Mouse (Mus musculus) right cerebral cortex, adult 18-20 months (tissue): ENCODE measurements around the gene 4930558C23Rik.
"Not testable (repeated sequence)": the region's sequence is repeated elsewhere in the genome, so short reads cannot be mapped to it uniquely, and the experiment has no call there.

Experiments used
- DNase-seq: peaks from one replicate; pipeline ENCODE4 v3.0.0; 2022; ENCODE audit warnings: mixed read lengths

The 4930558C23Rik gene

GRCm38 (mm10) chr3:95402741-95403140 is at the start of gene 4930558C23Rik:
4930558C23Rik (minus strand) TSS chr3:95402841.
- no peak for DNase-seq

- no peak for DNase-seq
These were observed 48.3 kb upstream of the 4930558C23Rik start for GRCm38 (mm10) chr3:95450915-95451314.

GRCm38 (mm10) chr3:95450408-95450807 is 47.8 kb upstream of the 4930558C23Rik start:
- peak; percentile 46 for DNase-seq

GRCm38 (mm10) chr3:95445311-95445710 is 42.7 kb upstream of the 4930558C23Rik start:
- DNase-seq: no peak

GRCm38 (mm10) chr3:95442406-95443117 is 39.9 kb upstream of the 4930558C23Rik start:
- no peak for DNase-seq

- DNase-seq: no peak
These were observed 37.0 kb upstream of the 4930558C23Rik start for GRCm38 (mm10) chr3:95439670-95440069.

GRCm38 (mm10) chr3:95438636-95439035 is 36.0 kb upstream of the 4930558C23Rik start:
- not testable (repeated sequence) for DNase-seq

- no peak for DNase-seq
These were observed 32.9 kb upstream of the 4930558C23Rik start for GRCm38 (mm10) chr3:95435561-95435960.

- no peak for DNase-seq
These were observed 32.3 kb upstream of the 4930558C23Rik start for GRCm38 (mm10) chr3:95434983-95435370.

GRCm38 (mm10) chr3:95434136-95434982 is 31.7 kb upstream of the 4930558C23Rik start, which contains the start of gene Arnt:
Arnt (plus strand) TSS chr3:95434388.
- DNase-seq: peak; percentile 93

- no peak for DNase-seq
These were observed 30.8 kb upstream of the 4930558C23Rik start for GRCm38 (mm10) chr3:95433301-95433915.

- DNase-seq: not testable (repeated sequence)
These were observed 25.8 kb upstream of the 4930558C23Rik start for GRCm38 (mm10) chr3:95428423-95428822.

- DNase-seq: not testable (repeated sequence)
These were observed 25.2 kb upstream of the 4930558C23Rik start for GRCm38 (mm10) chr3:95427891-95428238.

GRCm38 (mm10) chr3:95427117-95427890 is 24.7 kb upstream of the 4930558C23Rik start:
- DNase-seq: not testable (repeated sequence)

- DNase-seq: not testable (repeated sequence)
These were observed 23.8 kb upstream of the 4930558C23Rik start for GRCm38 (mm10) chr3:95426476-95426875.

- DNase-seq: no peak
These were observed 15.2 kb upstream of the 4930558C23Rik start for GRCm38 (mm10) chr3:95417866-95418265.

GRCm38 (mm10) chr3:95412268-95412667 is 9.6 kb upstream of the 4930558C23Rik start:
- no peak for DNase-seq

- DNase-seq: no peak
These were observed 6.2 kb upstream of the 4930558C23Rik start for GRCm38 (mm10) chr3:95408852-95409251.

GRCm38 (mm10) chr3:95407728-95408127 is 5.1 kb upstream of the 4930558C23Rik start:
- no peak for DNase-seq

- no peak for DNase-seq
These were observed 8.3 kb downstream of the 4930558C23Rik start for GRCm38 (mm10) chr3:95394385-95394784.

- DNase-seq: no peak
These were observed 17.1 kb downstream of the 4930558C23Rik start for GRCm38 (mm10) chr3:95385401-95386075.

- DNase-seq: no peak
These were observed 29.4 kb downstream of the 4930558C23Rik start for GRCm38 (mm10) chr3:95373208-95373607.
